Mouse (Mus musculus): Measurements from ENCODE around the gene Pls1.

DNA sequence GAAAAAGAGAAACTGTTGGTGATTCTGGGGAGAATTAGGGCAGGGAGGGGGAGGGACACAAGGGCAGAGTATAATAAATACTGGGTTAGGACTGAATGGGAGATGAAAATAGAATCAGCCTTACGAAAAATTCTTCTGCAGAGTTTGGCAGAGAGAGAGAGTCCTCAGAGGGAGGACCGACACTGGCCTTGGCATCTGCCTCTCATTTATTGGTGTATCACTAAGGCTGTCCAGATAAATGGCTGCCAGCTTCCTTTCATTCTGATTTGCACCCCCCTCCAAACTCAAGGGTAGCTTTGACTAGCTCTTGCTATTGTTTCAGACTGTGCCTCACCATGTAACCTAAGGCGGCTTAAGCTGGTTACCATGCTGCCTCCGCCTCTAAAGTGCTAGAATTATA, 10.9 kb upstream of the Pls1 start:
- TF ChIP-seq CTCF (IDR thresholded peaks at IDR 0.05; ENCODE audit: low read depth), result no peak
- TF ChIP-seq EP300 (optimal IDR thresholded peaks at IDR 0.05), result no peak

Data from stomach, postnatal 0 days (tissue).